Mouse (Mus musculus): ENCODE measurements at regions not wholly inside any gene's neighbourhood (a gene's known extent, or its start where the extent isn't known, plus 50 kb on each side); places are given as distances from the start of the nearest gene placed in this dataset.

GRCm38 (mm10) chr6:98666388-98666989 is 323.9 kb upstream of the Gm765 start:
- Histone ChIP-seq H3K27ac (replicated peaks) (no peak overlapping the region), H3K9me3 (replicated peaks) (no peaks in the 10 kb centered on the region), H3K4me3 (replicated peaks) (no peak overlapping the region), H3K27me3 (replicated peaks) (0 out of 2 replicates have a peak, but pooled peaks cover 4% of the 10 kb centered on the region), H3K9ac (replicated peaks) (no peak overlapping the region), H3K4me2 (0 out of 2 replicates have a peak overlapping the region, but pooled peaks have one; percentile 3), H3K36me3 (no peaks in the 10 kb centered on the region), H3K4me1 (0 out of 2 replicates have a peak, but pooled peaks cover 5% of the 10 kb centered on the region)
- no peak for ATAC-seq (ENCODE audit: low FRiP score)
- WGBS: 12% methylated on average over 11 of the region's 11 CpGs

GRCm38 (mm10) chr6:98651827-98652226 is 309.3 kb upstream of the Gm765 start:
- H3K4me3 ChIP-seq (replicated peaks): no peak overlapping the region
- no peak overlapping the region for H3K9ac ChIP-seq (replicated peaks)
- H3K27me3 ChIP-seq (replicated peaks): no peaks in the 10 kb centered on the region
- no peaks in the 10 kb centered on the region for H3K9me3 ChIP-seq (replicated peaks)
- WGBS: 90% methylated on average over 3 of the region's 3 CpGs
- no peak overlapping the region for H3K27ac ChIP-seq (replicated peaks)
- no peak for ATAC-seq (ENCODE audit: low FRiP score)
- no peaks in the 10 kb centered on the region for H3K4me1 ChIP-seq
- no peak overlapping the region for H3K4me2 ChIP-seq
- no peaks in the 10 kb centered on the region for H3K36me3 ChIP-seq

GRCm38 (mm10) chr6:98651315-98651714 is 308.8 kb upstream of the Gm765 start:
- H3K9ac ChIP-seq (replicated peaks): no peak overlapping the region
- H3K27ac ChIP-seq (replicated peaks): no peak overlapping the region
- H3K9me3 ChIP-seq (replicated peaks): no peaks in the 10 kb centered on the region
- ATAC-seq (ENCODE audit: low FRiP score): no peak
- H3K4me3 ChIP-seq (replicated peaks): no peak overlapping the region
- no peaks in the 10 kb centered on the region for H3K36me3 ChIP-seq
- H3K27me3 ChIP-seq (replicated peaks): no peaks in the 10 kb centered on the region
- H3K4me1 ChIP-seq: no peaks in the 10 kb centered on the region
- no peak overlapping the region for H3K4me2 ChIP-seq

GRCm38 (mm10) chr6:98640316-98640715 is 297.8 kb upstream of the Gm765 start:
- no peak overlapping the region for H3K4me3 ChIP-seq (replicated peaks)
- no peaks in the 10 kb centered on the region for H3K9me3 ChIP-seq (replicated peaks)
- 91% methylated on average over 5 of the region's 5 CpGs for WGBS

GRCm38 (mm10) chr6:98635816-98636215 is 293.3 kb upstream of the Gm765 start:
- peaks cover 7% of the 10 kb centered on the region; the same call in 1 of the 2 replicates for H3K4me1 ChIP-seq
- no peak overlapping the region for H3K9ac ChIP-seq (replicated peaks)
- H3K4me2 ChIP-seq: no peak overlapping the region
- no peaks in the 10 kb centered on the region for H3K36me3 ChIP-seq
- H3K9me3 ChIP-seq (replicated peaks): no peaks in the 10 kb centered on the region
- no peak overlapping the region for H3K27ac ChIP-seq (replicated peaks)
- no peaks in the 10 kb centered on the region for H3K27me3 ChIP-seq (replicated peaks)
- WGBS: 87% methylated on average over 6 of the region's 6 CpGs
- no peak for ATAC-seq (ENCODE audit: low FRiP score)
- no peak overlapping the region for H3K4me3 ChIP-seq (replicated peaks)

More at GRCm38 (mm10) chr6:98640316-98640715, 297.8 kb upstream of the Gm765 start:
- H3K9ac ChIP-seq (replicated peaks): no peak overlapping the region
- H3K4me2 ChIP-seq: no peak overlapping the region
- H3K36me3 ChIP-seq: no peaks in the 10 kb centered on the region
- H3K4me1 ChIP-seq: no peaks in the 10 kb centered on the region
- ATAC-seq (ENCODE audit: low FRiP score): no peak
- no peaks in the 10 kb centered on the region for H3K27me3 ChIP-seq (replicated peaks)
- no peak overlapping the region for H3K27ac ChIP-seq (replicated peaks)

- H3K9me3 ChIP-seq (replicated peaks): no peaks in the 10 kb centered on the region
- no peak overlapping the region for H3K9ac ChIP-seq (replicated peaks)
- H3K27me3 ChIP-seq (replicated peaks): no peaks in the 10 kb centered on the region
- no peak for ATAC-seq (ENCODE audit: low FRiP score)
- H3K27ac ChIP-seq (replicated peaks): no peak overlapping the region
- H3K4me1 ChIP-seq: peaks cover 7% of the 10 kb centered on the region; the same call in 1 of the 2 replicates
- H3K4me2 ChIP-seq: peak overlapping the region; percentile 41
- 54% methylated on average over 18 of the region's 18 CpGs for WGBS
- H3K4me3 ChIP-seq (replicated peaks): 0 out of 2 replicates have a peak overlapping the region, but pooled peaks have one; percentile 6
- H3K36me3 ChIP-seq: no peaks in the 10 kb centered on the region
Observed at GRCm38 (mm10) chr6:98632278-98633063, 289.9 kb upstream of the Gm765 start.

- H3K4me2 ChIP-seq: no peak overlapping the region
- no peaks in the 10 kb centered on the region for H3K9me3 ChIP-seq (replicated peaks)
- H3K9ac ChIP-seq (replicated peaks): no peak overlapping the region
- peaks cover 7% of the 10 kb centered on the region; the same call in 1 of the 2 replicates for H3K4me1 ChIP-seq
- H3K27ac ChIP-seq (replicated peaks): no peak overlapping the region
- no peak for ATAC-seq (ENCODE audit: low FRiP score)
- H3K36me3 ChIP-seq: no peaks in the 10 kb centered on the region
- whole genome bisulfite sequencing: 57% methylated on average over 8 of the region's 8 CpGs
- no peaks in the 10 kb centered on the region for H3K27me3 ChIP-seq (replicated peaks)
- H3K4me3 ChIP-seq (replicated peaks): no peak overlapping the region
Observed at GRCm38 (mm10) chr6:98631269-98631668, 288.7 kb upstream of the Gm765 start.

GRCm38 (mm10) chr6:98629646-98630045 is 287.1 kb upstream of the Gm765 start:
- ATAC-seq (ENCODE audit: low FRiP score): no peak
- H3K4me2 ChIP-seq: no peak overlapping the region
- H3K36me3 ChIP-seq: no peaks in the 10 kb centered on the region
- H3K27me3 ChIP-seq (replicated peaks): no peaks in the 10 kb centered on the region
- 77% methylated on average over 4 of the region's 4 CpGs for WGBS
- H3K4me3 ChIP-seq (replicated peaks): no peak overlapping the region
- no peak overlapping the region for H3K9ac ChIP-seq (replicated peaks)
- H3K4me1 ChIP-seq: peaks cover 7% of the 10 kb centered on the region; the same call in 1 of the 2 replicates
- no peaks in the 10 kb centered on the region for H3K9me3 ChIP-seq (replicated peaks)
- H3K27ac ChIP-seq (replicated peaks): no peak overlapping the region

- 85% methylated on average over 10 of the region's 10 CpGs for WGBS
- H3K9ac ChIP-seq (replicated peaks): no peak overlapping the region
- H3K27me3 ChIP-seq (replicated peaks): no peaks in the 10 kb centered on the region
- no peak overlapping the region for H3K4me3 ChIP-seq (replicated peaks)
- ATAC-seq (ENCODE audit: low FRiP score): no peak
- H3K27ac ChIP-seq (replicated peaks): no peak overlapping the region
- H3K4me1 ChIP-seq: no peaks in the 10 kb centered on the region
- H3K4me2 ChIP-seq: no peak overlapping the region
- no peaks in the 10 kb centered on the region for H3K36me3 ChIP-seq
- no peaks in the 10 kb centered on the region for H3K9me3 ChIP-seq (replicated peaks)
Observed at GRCm38 (mm10) chr6:98626435-98626834, 283.9 kb upstream of the Gm765 start.

GRCm38 (mm10) chr6:98620886-98621285 is 278.3 kb upstream of the Gm765 start:
- 86% methylated on average over 3 of the region's 3 CpGs for WGBS
- H3K4me1 ChIP-seq: no peaks in the 10 kb centered on the region
- no peak overlapping the region for H3K9ac ChIP-seq (replicated peaks)
- H3K36me3 ChIP-seq: no peaks in the 10 kb centered on the region
- H3K4me2 ChIP-seq: no peak overlapping the region
- H3K27me3 ChIP-seq (replicated peaks): no peaks in the 10 kb centered on the region
- no peaks in the 10 kb centered on the region for H3K9me3 ChIP-seq (replicated peaks)
- no peak for ATAC-seq (ENCODE audit: low FRiP score)
- no peak overlapping the region for H3K27ac ChIP-seq (replicated peaks)
- H3K4me3 ChIP-seq (replicated peaks): no peak overlapping the region

GRCm38 (mm10) chr6:98613030-98613429 is 270.5 kb upstream of the Gm765 start:
- ATAC-seq (ENCODE audit: low FRiP score): no peak
- Histone ChIP-seq H3K4me3 (replicated peaks) (no peak overlapping the region), H3K27ac (replicated peaks) (no peak overlapping the region), H3K4me2 (no peak overlapping the region), H3K4me1 (peaks cover 6% of the 10 kb centered on the region), H3K36me3 (no peaks in the 10 kb centered on the region), H3K9ac (replicated peaks) (no peak overlapping the region), H3K27me3 (replicated peaks) (no peaks in the 10 kb centered on the region), H3K9me3 (replicated peaks) (no peaks in the 10 kb centered on the region)
- WGBS: 79% methylated on average over 10 of the region's 10 CpGs

GRCm38 (mm10) chr6:98609133-98609532 is 266.6 kb upstream of the Gm765 start:
- Histone ChIP-seq H3K4me3 (replicated peaks) (no peak overlapping the region), H3K9ac (replicated peaks) (no peak overlapping the region), H3K9me3 (replicated peaks) (no peaks in the 10 kb centered on the region), H3K27me3 (replicated peaks) (no peaks in the 10 kb centered on the region), H3K36me3 (no peaks in the 10 kb centered on the region), H3K27ac (replicated peaks) (no peak overlapping the region), H3K4me1 (peaks cover 5% of the 10 kb centered on the region), H3K4me2 (no peak overlapping the region)
- ATAC-seq (ENCODE audit: low FRiP score): no peak
- WGBS: 57% methylated on average over 1 of the region's 1 CpGs

Measured in neural tube, embryonic 15.5 days (tissue).